Mouse (Mus musculus): ENCODE results near the gene Psen2. TPM values are rescaled to one million over a fixed set of nuclear protein-coding genes. Genes with fewer than 3 reads are reported as not detected.
A peak's percentile ranks its signal among the peaks of the same experiment; 100 is the strongest.

The Psen2 gene
- polyA plus RNA-seq, 2 experiments = 17.1 to 23.4 TPM

DNA sequence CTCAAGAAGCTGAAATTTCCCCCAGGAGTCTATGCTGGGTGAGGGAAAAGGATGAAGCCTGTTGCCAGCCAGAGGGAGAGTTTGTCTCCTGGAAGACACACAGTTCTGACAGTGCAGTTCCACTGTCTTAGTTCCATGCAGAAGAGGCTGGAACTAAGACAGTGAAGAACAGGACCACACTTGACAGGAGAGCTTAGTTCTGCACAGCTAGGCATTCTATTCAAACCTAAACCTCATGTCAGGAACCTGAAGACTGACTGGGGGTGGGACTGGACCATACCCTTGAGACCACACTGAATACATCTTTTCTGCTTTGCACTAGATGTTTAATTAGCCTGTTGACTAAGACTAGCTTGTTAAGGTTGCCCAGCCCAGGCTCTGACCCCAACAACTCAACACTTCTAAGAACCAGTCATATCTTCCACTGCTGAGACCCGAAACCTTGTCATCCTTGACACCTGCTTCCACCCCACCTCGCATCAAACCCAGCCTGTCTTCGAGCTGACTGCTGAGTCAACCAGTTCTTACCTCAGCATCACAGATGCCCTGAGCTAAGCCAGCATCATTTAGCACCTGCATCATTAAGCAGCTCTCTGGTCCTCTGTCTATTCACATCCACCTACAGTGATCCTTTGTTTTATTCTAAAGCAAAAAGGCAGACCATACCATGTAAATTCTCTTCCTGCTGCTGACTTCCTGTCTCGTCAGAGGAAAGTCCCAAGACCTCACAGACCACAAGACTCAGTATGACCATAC is 64.1 kb downstream of the Psen2 start, which contains the start of gene Coq8a:
Gene Coq8a (minus strand): TSS at position 644 of the 756 bp plus-strand sequence.
- no peaks in the 10 kb centered on the region for H3K36me3 ChIP-seq (ENCODE audit: control insufficient read depth, insufficient read depth, low read length)
- no peak for ATAC-seq (ENCODE audit: low FRiP score, low read depth)
- H3K4me2 ChIP-seq (replicated peaks; ENCODE audit: low read depth, low read length, severe bottlenecking) = no peak within 1 kb of the TSS
- 63% methylated on average over 4 of the region's 4 CpGs for WGBS
- peaks cover 4% of the 10 kb centered on the region; the same call in 1 of the 2 replicates for H3K4me1 ChIP-seq (ENCODE audit: control insufficient read depth, insufficient read depth, low read length)
- H3K9me3 ChIP-seq (ENCODE audit: control insufficient read depth, low read length) = peaks cover under 1% of the 10 kb centered on the region; the same call in 1 of the 2 replicates
- no peaks in the 10 kb centered on the region for H3K27me3 ChIP-seq (ENCODE audit: control insufficient read depth, insufficient read depth, low read length)
- DNase-seq (ENCODE audit: low spot score) = no peak
- TF ChIP-seq POLR2A (IDR thresholded peaks at IDR 0.05; ENCODE audit: borderline replicate concordance, extremely low read depth, insufficient read depth, insufficient read length) = no peak
- H3K4me3 ChIP-seq (replicated peaks; ENCODE audit: low read length) = no peak within 1 kb of the TSS
- no peak within 1 kb of the TSS for H3K9ac ChIP-seq (ENCODE audit: low read depth, low read length, severe bottlenecking)
- no peak within 1 kb of the TSS for H3K27ac ChIP-seq (replicated peaks; ENCODE audit: low read depth, low read length)

DNA sequence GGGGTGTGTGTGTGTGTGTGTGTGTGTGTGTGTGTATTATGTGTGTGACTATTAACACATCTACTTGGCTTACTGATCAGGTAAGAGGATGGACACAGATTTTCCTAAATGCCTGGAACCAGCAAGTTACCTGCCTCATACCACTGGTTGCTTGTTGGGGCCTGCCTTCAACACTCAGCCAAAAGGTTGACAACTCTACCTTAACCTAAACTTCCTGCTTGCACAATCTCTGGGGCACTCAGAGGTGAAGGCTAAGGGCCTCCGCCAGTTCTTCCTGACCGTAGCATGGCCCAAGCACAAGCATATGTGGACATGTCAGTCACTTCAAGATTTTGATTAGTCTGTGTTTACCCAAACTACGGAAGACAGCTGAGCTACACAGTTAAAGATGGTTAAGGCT is 65.3 kb downstream of the Psen2 start:
- DNase-seq (ENCODE audit: low spot score) = no peak
- H3K9me3 ChIP-seq (ENCODE audit: control insufficient read depth, low read length) = no peaks in the 10 kb centered on the region
- H3K27ac ChIP-seq (replicated peaks; ENCODE audit: low read depth, low read length) = no peak overlapping the region
- TF ChIP-seq POLR2A (IDR thresholded peaks at IDR 0.05; ENCODE audit: borderline replicate concordance, extremely low read depth, insufficient read depth, insufficient read length) = no peak
- no peaks in the 10 kb centered on the region for H3K27me3 ChIP-seq (ENCODE audit: control insufficient read depth, insufficient read depth, low read length)
- no peak for ATAC-seq (ENCODE audit: low FRiP score, low read depth)
- WGBS = 83% methylated on average over 3 of the region's 3 CpGs
- H3K9ac ChIP-seq (ENCODE audit: low read depth, low read length, severe bottlenecking) = no peak overlapping the region
- no peak overlapping the region for H3K4me2 ChIP-seq (replicated peaks; ENCODE audit: low read depth, low read length, severe bottlenecking)
- H3K36me3 ChIP-seq (ENCODE audit: control insufficient read depth, insufficient read depth, low read length) = no peaks in the 10 kb centered on the region
- peaks cover 4% of the 10 kb centered on the region; the same call in 1 of the 2 replicates for H3K4me1 ChIP-seq (ENCODE audit: control insufficient read depth, insufficient read depth, low read length)
- no peak overlapping the region for H3K4me3 ChIP-seq (replicated peaks; ENCODE audit: low read length)

DNA sequence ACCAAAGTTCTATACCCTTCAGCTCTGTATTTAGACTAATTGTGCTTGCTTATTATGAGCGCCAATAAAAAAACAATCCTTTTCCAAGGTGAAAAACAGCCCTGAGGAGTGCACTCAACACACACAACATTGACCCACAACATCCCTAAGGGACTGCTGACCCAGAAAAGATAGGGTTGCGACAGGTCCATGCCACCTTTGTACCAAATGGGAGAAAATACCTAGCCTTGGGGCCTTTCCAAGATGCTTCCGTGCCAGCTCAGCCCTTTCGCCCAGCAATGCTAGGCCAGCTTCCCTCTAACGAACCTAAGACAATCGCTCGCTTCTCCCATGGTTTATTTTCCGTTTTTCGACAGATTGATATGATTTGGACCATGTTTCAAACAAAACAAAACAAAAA is 66.7 kb downstream of the Psen2 start:
- ATAC-seq (ENCODE audit: low FRiP score, low read depth) = no peak
- Histone ChIP-seq H3K4me1 (ENCODE audit: control insufficient read depth, insufficient read depth, low read length) (peaks cover 4% of the 10 kb centered on the region; the same call in 1 of the 2 replicates), H3K4me3 (replicated peaks; ENCODE audit: low read length) (peak overlapping the region; percentile 56), H3K27ac (replicated peaks; ENCODE audit: low read depth, low read length) (no peak overlapping the region), H3K9ac (ENCODE audit: low read depth, low read length, severe bottlenecking) (peak overlapping the region; percentile 26; the same call in 1 of the 2 replicates), H3K4me2 (replicated peaks; ENCODE audit: low read depth, low read length, severe bottlenecking) (peak overlapping the region; percentile 88), H3K27me3 (ENCODE audit: control insufficient read depth, insufficient read depth, low read length) (no peaks in the 10 kb centered on the region), H3K36me3 (ENCODE audit: control insufficient read depth, insufficient read depth, low read length) (no peaks in the 10 kb centered on the region), H3K9me3 (ENCODE audit: control insufficient read depth, low read length) (no peaks in the 10 kb centered on the region)
- WGBS = 90% methylated on average over 9 of the region's 9 CpGs
- TF ChIP-seq POLR2A (IDR thresholded peaks at IDR 0.05; ENCODE audit: borderline replicate concordance, extremely low read depth, insufficient read depth, insufficient read length) = no peak
- no peak for DNase-seq (ENCODE audit: low spot score)

DNA sequence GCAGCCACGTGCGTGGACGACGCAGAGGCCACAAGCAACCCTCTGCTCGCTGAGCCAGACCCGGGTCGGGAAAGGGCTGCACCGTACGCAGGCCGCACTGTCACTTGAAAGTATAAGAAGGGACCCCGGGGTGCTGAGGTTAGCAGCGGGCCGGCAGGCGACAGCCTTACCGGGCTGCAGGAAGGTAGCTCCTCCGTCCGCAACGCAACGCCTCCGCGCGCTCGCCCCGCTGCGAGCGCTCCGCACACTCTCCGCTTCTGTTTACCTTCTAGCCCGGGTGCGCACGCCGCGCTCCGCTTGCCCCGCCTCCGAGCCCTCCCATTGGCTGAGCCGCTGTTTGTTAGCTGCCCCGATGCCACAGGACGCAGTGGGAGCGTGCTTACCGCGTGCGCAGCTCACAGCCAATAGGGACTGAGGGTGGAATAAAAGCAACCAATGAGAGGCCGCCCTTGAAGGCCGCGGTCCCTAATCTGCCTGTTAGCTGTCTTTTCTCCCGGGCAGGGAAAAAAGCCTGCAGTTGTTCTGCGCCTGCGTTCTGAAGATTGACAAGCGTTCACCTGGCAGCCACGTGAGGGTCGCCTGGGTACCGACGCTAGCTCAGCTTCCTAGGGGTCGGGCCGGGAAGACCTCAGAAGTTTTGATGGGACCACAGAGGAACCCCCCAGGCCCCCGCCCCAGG is 67.4 kb downstream of the Psen2 start:
- no peak for TF ChIP-seq POLR2A (IDR thresholded peaks at IDR 0.05; ENCODE audit: borderline replicate concordance, extremely low read depth, insufficient read depth, insufficient read length)
- ATAC-seq (ENCODE audit: low FRiP score, low read depth) = peak; percentile 100
- WGBS = under 1% methylated on average over 52 of the region's 57 CpGs
- H3K4me2 ChIP-seq (replicated peaks; ENCODE audit: low read depth, low read length, severe bottlenecking) = peak overlapping the region; percentile 88
- H3K27ac ChIP-seq (replicated peaks; ENCODE audit: low read depth, low read length) = no peak overlapping the region
- H3K9ac ChIP-seq (ENCODE audit: low read depth, low read length, severe bottlenecking) = peak overlapping the region; percentile 48
- peak overlapping the region; percentile 56 for H3K4me3 ChIP-seq (replicated peaks; ENCODE audit: low read length)
- H3K36me3 ChIP-seq (ENCODE audit: control insufficient read depth, insufficient read depth, low read length) = no peaks in the 10 kb centered on the region
- peak; percentile 96 for DNase-seq (ENCODE audit: low spot score)
- H3K4me1 ChIP-seq (ENCODE audit: control insufficient read depth, insufficient read depth, low read length) = peaks cover 4% of the 10 kb centered on the region; the same call in 1 of the 2 replicates
- H3K27me3 ChIP-seq (ENCODE audit: control insufficient read depth, insufficient read depth, low read length) = 0 out of 2 replicates have a peak, but pooled peaks cover 3% of the 10 kb centered on the region
- H3K9me3 ChIP-seq (ENCODE audit: control insufficient read depth, low read length) = no peaks in the 10 kb centered on the region

DNA sequence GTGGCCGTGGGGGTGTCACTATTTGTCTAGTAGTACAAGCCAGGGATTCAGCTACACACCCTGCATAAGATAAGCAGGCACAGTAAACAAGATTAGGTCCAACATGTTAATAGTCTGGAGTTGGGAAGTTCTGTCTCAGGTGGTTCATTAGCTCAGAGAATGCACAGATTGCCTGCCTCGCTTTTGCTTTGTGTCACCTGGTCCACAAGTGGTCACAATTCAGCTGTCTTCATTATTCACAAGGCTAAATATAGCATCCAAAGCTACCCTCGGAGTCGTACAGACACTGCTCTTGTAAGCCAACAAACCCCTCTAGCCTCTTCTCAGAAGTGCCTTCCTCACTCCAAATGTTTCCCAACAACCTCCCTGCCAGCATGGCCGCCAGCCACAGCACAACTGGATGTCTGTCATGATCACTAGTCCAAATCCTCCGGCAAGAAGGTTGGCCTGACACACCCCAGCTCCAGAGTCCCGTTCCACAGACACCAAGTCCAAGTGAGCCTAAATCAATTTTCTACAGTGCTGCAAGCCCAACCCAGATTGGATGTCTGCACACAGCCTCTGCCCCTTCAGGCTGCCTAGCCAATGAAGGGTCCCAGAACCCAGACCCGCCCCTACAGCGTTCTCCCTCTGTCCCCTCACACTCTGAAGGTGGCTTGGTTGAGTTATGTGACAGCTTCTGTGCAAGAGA is 68.3 kb downstream of the Psen2 start:
- H3K4me1 ChIP-seq (ENCODE audit: control insufficient read depth, insufficient read depth, low read length) = peaks cover 4% of the 10 kb centered on the region; the same call in 1 of the 2 replicates
- peak overlapping the region; percentile 56 for H3K4me3 ChIP-seq (replicated peaks; ENCODE audit: low read length)
- H3K9ac ChIP-seq (ENCODE audit: low read depth, low read length, severe bottlenecking) = peak overlapping the region; percentile 48
- DNase-seq (ENCODE audit: low spot score) = peak; percentile 33
- no peak for TF ChIP-seq POLR2A (IDR thresholded peaks at IDR 0.05; ENCODE audit: borderline replicate concordance, extremely low read depth, insufficient read depth, insufficient read length)
- 0 out of 2 replicates have a peak, but pooled peaks cover 3% of the 10 kb centered on the region for H3K27me3 ChIP-seq (ENCODE audit: control insufficient read depth, insufficient read depth, low read length)
- no peak overlapping the region for H3K27ac ChIP-seq (replicated peaks; ENCODE audit: low read depth, low read length)
- H3K36me3 ChIP-seq (ENCODE audit: control insufficient read depth, insufficient read depth, low read length) = no peaks in the 10 kb centered on the region
- WGBS = 27% methylated on average over 9 of the region's 9 CpGs
- H3K4me2 ChIP-seq (replicated peaks; ENCODE audit: low read depth, low read length, severe bottlenecking) = peak overlapping the region; percentile 88
- H3K9me3 ChIP-seq (ENCODE audit: control insufficient read depth, low read length) = no peaks in the 10 kb centered on the region
- no peak for ATAC-seq (ENCODE audit: low FRiP score, low read depth)

Data from limb, embryonic 14.5 days (tissue).